Mouse (Mus musculus) liver, adult (tissue): ENCODE data around the gene Shank2.

Source experiments
- GATA4 ChIP-seq: IDR thresholded peaks from 2 replicates; pipeline ENCODE4 v1.6.1; 2014; ENCODE audit warnings: mild to moderate bottlenecking, low read length; ENCODE audit not compliant: insufficient replicate concordance

Shank2 gene

DNA sequence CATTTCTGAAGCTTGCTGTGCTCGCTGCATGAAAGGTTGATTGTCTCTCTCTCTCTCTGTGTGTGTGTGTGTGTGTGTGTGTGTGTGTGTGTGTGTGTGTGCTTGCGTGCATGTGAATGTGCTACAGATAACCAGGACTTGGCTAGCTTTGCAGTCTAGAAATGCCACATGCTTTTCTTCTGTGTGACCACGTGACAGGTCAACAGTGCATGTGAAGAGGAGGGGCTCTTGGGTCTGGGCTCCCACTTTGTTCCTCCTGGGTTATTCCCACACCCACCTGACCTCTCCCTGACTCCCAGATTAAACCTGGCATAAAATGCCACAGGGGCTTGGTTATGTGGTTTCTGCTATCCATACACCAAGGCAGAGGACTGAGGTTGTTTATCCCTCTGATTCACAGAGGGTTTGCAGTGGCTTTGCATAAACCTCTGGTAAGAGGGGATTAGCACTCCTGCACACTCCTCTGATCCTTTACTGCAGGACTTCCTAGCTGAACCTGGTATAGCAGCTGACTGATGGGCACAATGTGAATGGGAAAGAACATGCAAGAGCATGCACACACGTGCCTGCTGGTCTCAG, 109.4 kb downstream of the Shank2 start:
- no peak for TF ChIP-seq GATA4

- no peak for TF ChIP-seq GATA4
These were observed 110.3 kb downstream of the Shank2 start for GRCm38 (mm10) chr7:144111981-144112380.

- TF ChIP-seq GATA4: no peak
These were observed 112.5 kb downstream of the Shank2 start for GRCm38 (mm10) chr7:144114230-144114629.

- no peak for TF ChIP-seq GATA4
These were observed 117.8 kb downstream of the Shank2 start for GRCm38 (mm10) chr7:144119562-144119961.

DNA sequence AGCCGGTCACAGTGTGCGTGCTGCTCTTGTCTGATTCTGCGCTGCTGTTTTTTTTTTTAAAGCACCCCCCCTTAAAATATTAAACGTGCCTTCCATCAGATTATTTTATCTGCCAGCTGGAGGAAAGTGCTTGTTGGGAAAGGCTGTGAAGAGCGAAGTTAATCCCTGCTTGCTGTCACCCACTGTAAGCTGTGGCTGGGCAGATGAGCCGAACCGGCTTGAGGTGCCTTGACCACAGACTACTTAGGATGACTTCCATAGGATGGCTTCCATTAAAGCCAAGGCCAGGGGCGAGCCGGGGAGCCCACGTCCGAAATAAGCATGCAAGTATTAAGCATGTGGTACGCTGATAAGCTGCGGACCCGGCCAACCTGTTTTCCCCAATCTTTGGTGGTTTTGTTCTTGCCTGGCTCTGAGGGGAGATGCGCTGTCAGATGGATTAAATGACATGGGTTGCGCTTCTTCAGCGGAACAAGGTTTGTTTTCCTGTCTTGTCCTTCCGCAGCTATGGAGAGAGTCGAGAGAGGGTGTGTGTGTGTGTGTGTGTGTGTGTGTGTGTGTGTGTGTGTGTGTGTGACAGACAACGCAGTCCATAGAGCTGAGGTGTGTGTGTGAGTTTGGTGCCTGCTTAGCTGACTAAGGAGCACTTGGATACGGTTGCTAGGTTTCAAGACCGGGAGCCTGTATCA, 131.1 kb downstream of the Shank2 start:
- no peak for TF ChIP-seq GATA4

- no peak for TF ChIP-seq GATA4
These were observed 131.8 kb downstream of the Shank2 start for GRCm38 (mm10) chr7:144133388-144133998.

- TF ChIP-seq GATA4: no peak
These were observed 133.0 kb downstream of the Shank2 start for GRCm38 (mm10) chr7:144134699-144135098.

- TF ChIP-seq GATA4: no peak
These were observed 136.1 kb downstream of the Shank2 start for GRCm38 (mm10) chr7:144137827-144138226.

- no peak for TF ChIP-seq GATA4
These were observed 136.7 kb downstream of the Shank2 start for GRCm38 (mm10) chr7:144138476-144138875.

DNA sequence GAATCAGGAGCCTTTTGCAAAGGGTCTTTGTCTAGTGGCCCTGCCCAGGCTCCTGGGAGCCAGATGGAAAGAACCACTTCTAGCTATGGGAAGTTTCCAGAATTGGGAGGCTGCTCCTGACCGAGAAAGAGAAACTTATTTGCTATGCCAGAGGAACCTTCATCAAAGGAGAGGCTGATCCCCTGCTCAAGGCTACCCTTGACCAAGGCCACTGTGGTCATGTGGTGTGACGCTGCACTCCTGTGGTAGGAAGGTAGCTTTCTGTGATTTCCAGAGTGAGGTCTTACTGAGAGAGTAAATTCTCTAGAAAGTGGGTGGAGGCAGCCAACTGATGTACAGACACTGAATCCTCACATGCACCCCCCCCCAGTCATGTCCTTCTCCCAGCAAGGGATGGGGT, 138.0 kb downstream of the Shank2 start:
- no peak for TF ChIP-seq GATA4

DNA sequence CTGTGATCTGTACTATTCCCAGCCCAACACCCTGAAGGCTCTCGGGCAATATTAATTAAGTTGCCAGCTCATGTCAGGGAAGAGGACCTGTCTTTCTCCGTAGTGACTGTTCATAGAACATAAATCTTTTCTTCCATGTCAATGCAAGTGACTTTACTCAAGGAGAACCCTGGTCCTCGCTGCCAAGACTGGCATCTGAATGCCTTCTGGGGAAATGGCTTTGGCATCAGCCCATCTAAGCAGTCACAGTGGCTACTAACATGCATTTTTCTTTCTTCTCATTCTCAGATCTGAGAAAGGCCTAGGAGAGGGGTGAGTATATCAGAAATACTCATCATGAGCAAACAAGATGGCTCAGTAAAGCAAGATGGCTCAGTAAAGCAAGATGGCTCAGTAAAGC, 138.7 kb downstream of the Shank2 start:
- TF ChIP-seq GATA4: no peak

DNA sequence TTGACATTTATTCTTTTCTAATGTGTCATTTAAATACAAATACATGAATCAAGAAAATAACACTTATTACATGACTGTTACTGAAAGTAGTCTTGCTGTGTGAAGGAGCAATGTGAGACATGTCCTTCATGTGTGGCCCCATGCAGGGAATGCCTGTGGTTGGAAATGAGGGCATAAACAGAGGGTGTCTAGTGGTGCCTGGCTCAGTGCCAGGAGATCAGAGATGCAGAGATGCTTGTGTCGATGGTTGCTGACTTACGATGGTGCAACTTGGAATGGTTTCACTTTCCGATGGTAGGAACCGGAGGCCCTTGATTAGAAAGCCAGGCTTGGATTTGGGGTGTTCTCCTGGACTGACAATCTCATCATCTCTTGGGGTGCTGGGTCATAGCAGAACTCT, 140.3 kb downstream of the Shank2 start:
- TF ChIP-seq GATA4: no peak

DNA sequence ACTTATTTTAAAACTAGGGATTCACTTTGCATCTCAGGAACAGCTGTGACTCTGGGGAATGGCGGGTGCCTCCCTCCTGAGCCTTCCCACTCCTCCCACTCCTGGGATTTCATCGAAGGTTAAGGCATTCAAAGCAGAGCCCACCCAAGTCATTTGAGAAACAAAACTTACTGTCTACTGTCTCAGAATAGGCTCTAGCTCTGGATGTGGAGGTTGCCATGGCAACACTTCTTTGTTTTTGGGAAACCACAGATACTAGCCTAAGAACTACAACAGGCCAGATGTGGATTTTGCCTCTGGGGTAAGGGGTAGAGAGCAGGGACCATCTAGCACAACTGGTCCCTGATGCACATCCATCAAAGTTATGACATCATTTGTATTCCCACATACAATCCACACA, 142.2 kb downstream of the Shank2 start:
- TF ChIP-seq GATA4: no peak

DNA sequence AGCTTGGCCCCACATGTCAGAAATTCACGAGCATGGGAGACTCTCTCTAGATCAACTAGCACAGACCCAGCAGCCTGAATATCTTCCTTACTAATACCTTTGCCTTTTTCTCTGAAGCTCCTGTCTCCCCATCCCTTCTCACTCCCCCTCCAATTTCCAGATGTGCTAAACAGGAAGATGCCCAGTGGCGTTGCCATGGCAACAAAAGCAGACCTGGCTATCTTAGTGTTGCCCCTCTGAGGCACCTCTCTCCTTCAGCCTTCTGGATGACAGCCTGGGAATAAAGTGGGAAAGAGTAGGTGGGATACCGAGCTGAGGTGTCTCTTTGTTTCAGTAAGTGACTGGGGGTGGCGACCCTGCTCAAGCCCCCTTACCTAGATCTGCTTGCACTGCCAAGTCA, 146.4 kb downstream of the Shank2 start:
- TF ChIP-seq GATA4: no peak

- no peak for TF ChIP-seq GATA4
These were observed 151.4 kb downstream of the Shank2 start for GRCm38 (mm10) chr7:144153124-144153523.

DNA sequence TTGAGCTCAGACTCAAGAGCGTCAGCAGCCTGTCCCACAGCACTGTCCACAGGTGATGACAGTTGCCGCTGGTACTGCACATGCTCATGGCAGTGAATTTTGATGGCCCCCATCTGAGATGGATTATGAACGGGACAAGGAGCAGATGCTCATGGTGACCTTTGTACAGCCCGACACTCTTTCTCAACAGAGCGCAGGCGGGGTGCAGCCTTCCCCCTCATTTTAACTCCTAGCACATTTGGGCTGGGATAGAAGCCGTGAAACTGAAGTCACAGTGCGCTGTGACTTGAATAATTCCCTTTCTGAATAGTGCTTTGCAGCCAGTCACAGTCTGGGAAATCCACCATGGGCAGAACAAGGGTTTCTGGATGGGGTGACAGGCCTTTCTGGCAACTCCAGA, 152.0 kb downstream of the Shank2 start:
- no peak for TF ChIP-seq GATA4
